Mouse (Mus musculus) kidney, embryonic 14.5 days (tissue): ENCODE data around the gene Nmur1. TPM values are rescaled to one million over a fixed set of nuclear protein-coding genes. Genes with fewer than 3 reads are reported as not detected.
"Not testable (repeated sequence)": the region's sequence is repeated elsewhere in the genome, so short reads cannot be mapped to it uniquely, and the experiment has no call there.

ENCODE experiments used
- ATAC-seq: fragments of 200-750 bp; cut with Nextera tagmentation; 2 replicates; pipeline ENCODE4 v1.8.0; 2017; ENCODE audit warnings: moderate number of reproducible peaks, mild to moderate bottlenecking, moderate TSS enrichment, moderate library complexity; ENCODE audit not compliant: low FRiP score, low TSS enrichment
- H3K27ac ChIP-seq: fragments of 300-500 bp; sonication (generic); 2 replicates; pipeline ENCODE4 v1.5.1; 2014; ENCODE audit warnings: low read depth, mild to moderate bottlenecking, low read length, moderate library complexity, mixed read lengths
- H3K27me3 ChIP-seq: fragments of 300-500 bp; sonication (generic); 2 replicates; pipeline ENCODE4 v1.6.1; 2014; ENCODE audit warnings: mild to moderate bottlenecking, low read length; ENCODE audit not compliant: control insufficient read depth, insufficient read depth
- H3K36me3 ChIP-seq: fragments of 300-500 bp; sonication (generic); 2 replicates; pipeline ENCODE4 v1.6.1; 2014; ENCODE audit warnings: low read length, mixed read lengths; ENCODE audit not compliant: control insufficient read depth, insufficient read depth
- H3K4me1 ChIP-seq: fragments of 300-500 bp; sonication (generic); 2 replicates; pipeline ENCODE4 v1.6.1; 2014; ENCODE audit warnings: low read length, mixed read lengths; ENCODE audit not compliant: control insufficient read depth, insufficient read depth
- H3K4me2 ChIP-seq: fragments of 300-500 bp; sonication (generic); replicated peaks from 2 replicates; pipeline ENCODE4 v1.6.1; 2014; ENCODE audit warnings: low read depth, mild to moderate bottlenecking, low read length
- H3K4me3 ChIP-seq: fragments of 300-500 bp; sonication (generic); 2 replicates; pipeline ENCODE4 v1.5.1; 2014; ENCODE audit warnings: mild to moderate bottlenecking, low read length
- H3K9ac ChIP-seq: fragments of 300-500 bp; sonication (generic); 2 replicates; pipeline ENCODE4 v1.6.1; 2014; ENCODE audit warnings: low read depth, mild to moderate bottlenecking, low read length, moderate library complexity
- H3K9me3 ChIP-seq: fragments of 300-500 bp; sonication (generic); 2 replicates; pipeline ENCODE4 v1.6.1; 2016; ENCODE audit warnings: low read length; ENCODE audit not compliant: control insufficient read depth
- WGBS: fragments of 180-500 bp; shearing (Covaris S2); extraction: QIAGEN DNeasy Blood & Tissue Kit; methylation state at CpG from one replicate; pipeline ENCODE4 v1.1.7; 2014; 5-methylcytosine and 5-hydroxymethylcytosine counted together
- microRNA-seq: library from miRNA; unstranded; fragments of <30 nt; microRNA quantifications from one replicate; pipeline ENCODE4, GENCODE M21; 2016
- polyA plus RNA-seq: library from polyadenylated mRNA; unstranded; fragments of >200 nt; fragmentation: Nextera tagmentation; extraction: Ambion mirVana; gene quantifications from 2 replicates; pipeline ENCODE4 v1.2.1, GENCODE M21; 2014

The Nmur1 gene
- polyA plus RNA-seq, 1 experiment from 2014 or later: not detected

GRCm38 (mm10) chr1:86343087-86343645 lies 82.9 kb downstream of the Nmur1 start:
- no peaks in the 10 kb centered on the region for H3K4me1 ChIP-seq
- no peak for ATAC-seq
- no peak overlapping the region for H3K9ac ChIP-seq
- H3K27ac ChIP-seq: no peak overlapping the region
- H3K4me3 ChIP-seq: no peak overlapping the region
- H3K36me3 ChIP-seq: peaks cover 16% of the 10 kb centered on the region
- H3K27me3 ChIP-seq: no peaks in the 10 kb centered on the region
- no peaks in the 10 kb centered on the region for H3K9me3 ChIP-seq
- H3K4me2 ChIP-seq: no peak overlapping the region
- 100% methylated on average over 1 of the region's 1 CpGs for WGBS

DNA sequence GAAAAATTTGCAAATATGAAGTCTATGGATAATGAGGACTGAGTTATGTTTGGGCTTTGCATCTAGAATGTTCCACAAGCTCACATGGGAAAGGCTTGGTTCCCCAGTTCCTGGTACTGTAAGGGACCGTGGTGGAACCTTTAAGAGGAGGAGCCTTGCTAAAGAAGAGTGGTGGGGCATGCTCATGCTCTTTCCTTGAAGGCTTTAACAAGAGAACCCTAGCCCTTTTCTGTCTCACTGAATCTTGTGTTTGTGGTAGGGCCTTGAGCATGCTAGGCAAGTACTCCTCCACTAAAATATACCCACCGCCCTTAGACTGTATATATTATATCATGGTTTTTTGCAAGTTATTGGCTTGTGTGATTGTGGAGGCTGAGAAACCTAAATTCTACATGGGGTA lies 83.7 kb downstream of the Nmur1 start:
- H3K4me3 ChIP-seq: no peak overlapping the region
- no peaks in the 10 kb centered on the region for H3K4me1 ChIP-seq
- H3K27ac ChIP-seq: no peak overlapping the region
- peaks cover 9% of the 10 kb centered on the region; the same call in 1 of the 2 replicates for H3K36me3 ChIP-seq
- ATAC-seq: no peak
- H3K27me3 ChIP-seq: no peaks in the 10 kb centered on the region
- no peaks in the 10 kb centered on the region for H3K9me3 ChIP-seq
- H3K4me2 ChIP-seq: no peak overlapping the region
- WGBS: 89% methylated on average over 2 of the region's 2 CpGs
- H3K9ac ChIP-seq: no peak overlapping the region

DNA sequence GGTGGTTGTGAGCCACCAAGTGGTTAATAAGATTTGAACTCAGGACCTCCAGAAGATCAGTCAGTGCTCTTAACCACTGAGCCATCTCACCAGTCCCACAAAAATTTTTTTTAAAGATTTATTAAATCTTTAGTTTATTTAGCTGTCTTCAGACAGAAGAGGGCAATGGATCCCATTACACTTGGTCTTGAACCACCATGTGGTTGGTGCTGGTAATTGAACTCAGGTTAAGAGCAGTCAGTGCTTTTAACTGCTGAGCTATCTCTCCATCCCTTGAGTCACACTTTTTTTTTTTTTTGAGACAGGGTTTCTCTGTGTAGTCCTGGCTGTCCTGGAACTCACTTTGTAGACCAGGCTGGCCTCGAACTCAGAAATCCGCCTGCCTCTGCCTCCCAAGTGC lies 84.9 kb downstream of the Nmur1 start:
- not testable (repeated sequence) for H3K9me3 ChIP-seq, H3K4me3 ChIP-seq, H3K4me1 ChIP-seq, H3K4me2 ChIP-seq, ATAC-seq, H3K36me3 ChIP-seq, H3K27ac ChIP-seq, H3K27me3 ChIP-seq, H3K9ac ChIP-seq
- WGBS: 88% methylated on average over 2 of the region's 2 CpGs

- Histone ChIP-seq H3K9me3 (no peaks in the 10 kb centered on the region), H3K4me3 (no peak overlapping the region), H3K4me2 (no peak overlapping the region), H3K27ac (no peak overlapping the region), H3K9ac (no peak overlapping the region), H3K4me1 (no peaks in the 10 kb centered on the region), H3K36me3 (no peaks in the 10 kb centered on the region), H3K27me3 (no peaks in the 10 kb centered on the region)
- 27% methylated on average over 4 of the region's 4 CpGs for WGBS
- peak; percentile 75; the same call in 1 of the 2 replicates for ATAC-seq
Observed at GRCm38 (mm10) chr1:86339156-86339812, 86.7 kb downstream of the Nmur1 start.

DNA sequence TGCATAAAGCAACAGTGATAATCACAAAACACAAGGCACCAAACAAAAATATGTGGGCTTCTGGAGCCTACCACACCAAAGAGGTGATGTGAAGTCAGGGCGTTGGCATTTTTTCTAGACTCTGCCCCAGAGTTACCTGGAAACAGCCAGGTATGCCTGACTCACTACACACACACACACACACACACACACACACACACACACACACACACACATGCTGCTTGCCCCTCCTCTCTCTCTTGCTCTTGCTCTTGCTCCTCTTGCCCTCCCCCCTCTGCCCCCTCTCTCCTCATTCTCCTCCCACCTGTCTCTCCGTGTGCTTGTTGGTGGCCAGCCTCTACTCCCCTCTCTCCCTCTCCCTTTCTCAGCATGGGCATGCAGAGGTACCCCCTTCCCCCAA lies 89.7 kb downstream of the Nmur1 start:
- no peak overlapping the region for H3K4me2 ChIP-seq
- 36% methylated on average over 2 of the region's 2 CpGs for WGBS
- no peak overlapping the region for H3K27ac ChIP-seq
- H3K4me1 ChIP-seq: no peaks in the 10 kb centered on the region
- no peak for ATAC-seq
- H3K27me3 ChIP-seq: no peaks in the 10 kb centered on the region
- no peak overlapping the region for H3K9ac ChIP-seq
- no peaks in the 10 kb centered on the region for H3K36me3 ChIP-seq
- H3K4me3 ChIP-seq: no peak overlapping the region
- H3K9me3 ChIP-seq: no peaks in the 10 kb centered on the region

Small RNA genes lying within 50 kb of the gene (microRNA-seq; reads per million reads assigned to microRNA genes)
- 247 reads per million, percentile 66 among the genes with 10 or more reads in this experiment for gene mmu-mir-3535

Other genes starting within 250 kb of the Nmur1 start
- 5.3 and 8.1 TPM in 2 replicates for gene B3gnt7, start 123.4 kb downstream of the Nmur1 start, polyA plus RNA-seq
- gene Ncl, start 66.8 kb downstream of the Nmur1 start, polyA plus RNA-seq: 491 and 510 TPM in 2 replicates
- not detected in 2 replicates for gene Tex44, start 101 bp upstream of the Nmur1 start, polyA plus RNA-seq
- 3,750 and 4,450 TPM in 2 replicates for gene Ptma, start 100.5 kb upstream of the Nmur1 start, polyA plus RNA-seq
- gene Pde6d, start 156.4 kb upstream of the Nmur1 start, polyA plus RNA-seq: 65.5 and 71.7 TPM in 2 replicates
- 40.4 and 45.4 TPM in 2 replicates for gene Cops7b, start 156.7 kb upstream of the Nmur1 start, polyA plus RNA-seq
- gene Nppc, start 244.3 kb upstream of the Nmur1 start, polyA plus RNA-seq: 2.1 and 2.4 TPM in 2 replicates